Mouse (Mus musculus) embryonic facial prominence, embryonic 14.5 days (tissue): ENCODE measurements around the gene Cbl. TPM values are rescaled to one million over a fixed set of nuclear protein-coding genes. Genes with fewer than 3 reads are reported as not detected.

ENCODE experiments used
- ATAC-seq: fragments of 200-750 bp; cut with Nextera tagmentation; 2 replicates; pipeline ENCODE4 v1.8.0; 2017; ENCODE audit warnings: low read depth, moderate number of reproducible peaks, moderate TSS enrichment
- DNase-seq: peaks from one replicate; pipeline ENCODE4 v3.0.0-alpha.2; 2015; ENCODE audit warnings: low spot score
- H3K27ac ChIP-seq: fragments of 300-500 bp; sonication (generic); replicated peaks from 2 replicates; pipeline ENCODE4 v1.5.1; 2014; ENCODE audit warnings: low read depth, mild to moderate bottlenecking, low read length, moderate library complexity
- H3K27me3 ChIP-seq: fragments of 300-500 bp; sonication (generic); replicated peaks from 2 replicates; pipeline ENCODE4 v1.6.1; 2014; ENCODE audit warnings: low read length; ENCODE audit not compliant: control insufficient read depth, insufficient read depth
- H3K36me3 ChIP-seq: fragments of 300-500 bp; sonication (generic); 2 replicates; pipeline ENCODE4 v1.6.1; 2014; ENCODE audit warnings: low read length, mixed read lengths; ENCODE audit not compliant: control insufficient read depth, insufficient read depth
- H3K4me1 ChIP-seq: fragments of 300-500 bp; sonication (generic); 2 replicates; pipeline ENCODE4 v1.6.1; 2014; ENCODE audit warnings: antibody characterized with exemption, low read length; ENCODE audit not compliant: control insufficient read depth, insufficient read depth
- H3K4me2 ChIP-seq: fragments of 300-500 bp; sonication (generic); 2 replicates; pipeline ENCODE4 v1.6.1; 2014; ENCODE audit warnings: low read depth, mild to moderate bottlenecking, low read length, moderate library complexity, mixed read lengths
- H3K4me3 ChIP-seq: fragments of 300-500 bp; sonication (generic); 2 replicates; pipeline ENCODE4 v1.5.1; 2014; ENCODE audit warnings: low read depth, mild to moderate bottlenecking, low read length
- H3K9ac ChIP-seq: fragments of 300-500 bp; sonication (generic); 2 replicates; pipeline ENCODE4 v1.6.1; 2014; ENCODE audit warnings: low read depth, mild to moderate bottlenecking, low read length, moderate library complexity, mixed read lengths
- H3K9me3 ChIP-seq: fragments of 300-500 bp; sonication (generic); 2 replicates; pipeline ENCODE4 v1.6.1; 2016; ENCODE audit warnings: low read length; ENCODE audit not compliant: control insufficient read depth
- WGBS: fragments of 180-500 bp; shearing (Covaris S2); extraction: QIAGEN DNeasy Blood & Tissue Kit; methylation state at CpG from one replicate; pipeline ENCODE4 v1.1.7; 2014; 5-methylcytosine and 5-hydroxymethylcytosine counted together
- polyA plus RNA-seq: library from polyadenylated mRNA; unstranded; fragments of >200 nt; fragmentation: Nextera tagmentation; extraction: Ambion mirVana; gene quantifications from 2 replicates; pipeline ENCODE4 v1.2.1, GENCODE M21; 2014

Gene Cbl
- polyA plus RNA-seq, 1 experiment from 2014 or later, result 15.3 TPM

GRCm38 (mm10) chr9:44261388-44261787 lies 27.5 kb upstream of the Cbl start:
- ATAC-seq (no peak), DNase-seq (no peak)
- WGBS, result 87% methylated on average over 14 of the region's 14 CpGs
- no peaks in the 10 kb centered on the region for H3K27me3 ChIP-seq
- H3K4me2 ChIP-seq, result no peak overlapping the region
- peaks cover 5% of the 10 kb centered on the region; the same call in 1 of the 2 replicates for H3K36me3 ChIP-seq
- no peaks in the 10 kb centered on the region for H3K4me1 ChIP-seq
- H3K9ac ChIP-seq, result no peak overlapping the region
- H3K9me3 ChIP-seq, result no peaks in the 10 kb centered on the region
- H3K4me3 ChIP-seq, result no peak overlapping the region
- no peak overlapping the region for H3K27ac ChIP-seq

- H3K9me3 ChIP-seq, result no peaks in the 10 kb centered on the region
- ATAC-seq (no peak), DNase-seq (no peak)
- 82% methylated on average over 10 of the region's 10 CpGs for WGBS
- peaks cover 5% of the 10 kb centered on the region; the same call in 1 of the 2 replicates for H3K36me3 ChIP-seq
- peaks cover 13% of the 10 kb centered on the region for H3K4me1 ChIP-seq
- H3K27me3 ChIP-seq, result no peaks in the 10 kb centered on the region
- no peak overlapping the region for H3K4me3 ChIP-seq
- H3K9ac ChIP-seq, result no peak overlapping the region
- H3K4me2 ChIP-seq, result no peak overlapping the region
- H3K27ac ChIP-seq, result no peak overlapping the region
Measured at GRCm38 (mm10) chr9:44259014-44259413, 25.2 kb upstream of the Cbl start.

DNA sequence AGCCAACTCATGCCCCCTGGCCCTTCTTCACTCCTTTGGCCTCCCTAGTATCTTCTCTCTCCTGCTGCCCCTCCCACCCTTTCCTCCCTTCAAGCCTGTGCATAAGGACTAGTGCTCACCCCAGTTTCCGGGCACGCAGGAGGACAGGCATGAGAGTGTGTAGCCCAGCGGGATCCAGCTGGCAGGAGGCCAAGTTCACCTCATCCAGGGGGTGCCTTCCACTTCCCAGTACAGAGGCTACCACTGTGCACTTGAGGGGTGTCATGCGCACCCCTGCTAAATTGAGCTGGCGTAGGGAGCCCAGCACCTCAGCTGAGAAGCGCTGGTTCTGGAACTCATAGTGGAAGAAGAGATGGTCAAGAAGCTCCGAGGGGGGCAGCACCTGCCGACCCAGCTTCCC lies 22.4 kb upstream of the Cbl start:
- Histone ChIP-seq H3K27ac (no peak overlapping the region), H3K9ac (no peak overlapping the region), H3K4me2 (no peak overlapping the region), H3K36me3 (no peaks in the 10 kb centered on the region), H3K27me3 (no peaks in the 10 kb centered on the region), H3K4me3 (no peak overlapping the region), H3K4me1 (peaks cover 16% of the 10 kb centered on the region), H3K9me3 (no peaks in the 10 kb centered on the region)
- WGBS, result 75% methylated on average over 8 of the region's 8 CpGs
- DNase-seq, result no peak
- ATAC-seq, result no peak

GRCm38 (mm10) chr9:44255136-44255521 lies 21.3 kb upstream of the Cbl start:
- Histone ChIP-seq H3K27me3 (no peaks in the 10 kb centered on the region), H3K4me2 (no peak overlapping the region), H3K4me1 (peaks cover 16% of the 10 kb centered on the region), H3K9ac (no peak overlapping the region), H3K9me3 (no peaks in the 10 kb centered on the region), H3K4me3 (no peak overlapping the region), H3K27ac (peak overlapping the region; percentile 34; the same call in 1 of the 2 replicates), H3K36me3 (no peaks in the 10 kb centered on the region)
- 47% methylated on average over 6 of the region's 6 CpGs for WGBS
- no peak for DNase-seq
- no peak for ATAC-seq

DNA sequence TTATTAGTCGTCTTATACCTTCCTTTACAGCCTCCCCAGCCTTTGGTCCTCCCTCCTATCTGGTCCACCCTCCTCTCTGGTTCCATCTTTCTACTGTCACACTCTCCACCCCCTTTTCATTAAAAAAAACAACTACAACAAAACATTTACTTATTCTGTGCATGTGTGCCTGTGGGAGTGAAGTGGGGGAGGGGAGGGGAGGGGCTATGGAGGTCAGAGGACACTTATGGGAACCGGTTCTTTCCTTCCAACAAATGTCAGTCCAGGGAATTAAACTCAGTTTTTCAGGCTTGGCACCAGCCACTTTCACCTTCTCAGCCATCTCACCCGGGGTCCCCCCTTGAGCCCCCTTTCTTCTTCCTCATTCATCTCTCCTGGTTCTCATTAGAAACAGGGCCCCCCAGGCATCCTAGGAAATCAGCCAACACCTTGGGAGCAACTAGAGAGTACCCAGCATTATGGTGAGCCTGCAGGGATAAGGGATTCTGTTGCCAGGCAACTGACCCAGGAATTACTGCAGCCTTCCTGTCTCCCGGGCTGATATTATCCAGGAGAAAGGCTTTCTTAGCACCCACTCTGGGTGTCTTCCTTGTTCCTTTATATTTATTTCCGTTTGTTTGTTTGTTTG lies 20.8 kb upstream of the Cbl start:
- 12% methylated on average over 5 of the region's 5 CpGs for WGBS
- Histone ChIP-seq H3K4me1 (peaks cover 16% of the 10 kb centered on the region), H3K9me3 (no peaks in the 10 kb centered on the region), H3K36me3 (no peaks in the 10 kb centered on the region), H3K27me3 (no peaks in the 10 kb centered on the region), H3K4me2 (no peak overlapping the region), H3K4me3 (no peak overlapping the region), H3K27ac (0 out of 2 replicates have a peak overlapping the region, but pooled peaks have one; percentile 34), H3K9ac (no peak overlapping the region)
- DNase-seq, result peak; percentile 53
- ATAC-seq, result peak; percentile 53

GRCm38 (mm10) chr9:44253441-44253840 lies 19.6 kb upstream of the Cbl start:
- H3K4me1 ChIP-seq, result peaks cover 16% of the 10 kb centered on the region
- no peak overlapping the region for H3K9ac ChIP-seq
- H3K4me2 ChIP-seq, result no peak overlapping the region
- WGBS, result 59% methylated on average over 6 of the region's 6 CpGs
- no peak for ATAC-seq
- H3K27me3 ChIP-seq, result no peaks in the 10 kb centered on the region
- DNase-seq, result peak; percentile 55
- no peaks in the 10 kb centered on the region for H3K36me3 ChIP-seq
- no peak overlapping the region for H3K4me3 ChIP-seq
- no peak overlapping the region for H3K27ac ChIP-seq
- H3K9me3 ChIP-seq, result no peaks in the 10 kb centered on the region

- 76% methylated on average over 10 of the region's 10 CpGs for WGBS
- Histone ChIP-seq H3K4me1 (peaks cover 16% of the 10 kb centered on the region), H3K27me3 (no peaks in the 10 kb centered on the region), H3K9ac (no peak within 1 kb of the TSS), H3K4me3 (no peak within 1 kb of the TSS), H3K27ac (no peak within 1 kb of the TSS), H3K36me3 (no peaks in the 10 kb centered on the region), H3K4me2 (no peak within 1 kb of the TSS), H3K9me3 (no peaks in the 10 kb centered on the region)
- no peak for DNase-seq
- ATAC-seq, result no peak
Measured at GRCm38 (mm10) chr9:44251314-44251713, 17.5 kb upstream of the Cbl start, which contains the start of gene Pdzd3. Gene Pdzd3 (minus strand): TSS chr9:44251471.

GRCm38 (mm10) chr9:44250445-44250844 lies 16.6 kb upstream of the Cbl start:
- DNase-seq (no peak), ATAC-seq (no peak)
- Histone ChIP-seq H3K4me2 (no peak overlapping the region), H3K27me3 (no peaks in the 10 kb centered on the region), H3K27ac (no peak overlapping the region), H3K4me1 (peaks cover 16% of the 10 kb centered on the region), H3K4me3 (no peak overlapping the region), H3K36me3 (no peaks in the 10 kb centered on the region), H3K9ac (no peak overlapping the region), H3K9me3 (no peaks in the 10 kb centered on the region)
- WGBS, result 79% methylated on average over 4 of the region's 4 CpGs
